Mouse (Mus musculus) MEL (cell line): ENCODE measurements at regions not wholly inside any gene's neighbourhood (a gene's known extent, or its start where the extent isn't known, plus 50 kb on each side); places are given as distances from the start of the nearest gene placed in this dataset.

Experiments used
- DNase-seq: peaks from one replicate; pipeline ENCODE4 v3.0.0; 2011; ENCODE audit warnings: low read depth, low spot score
- H3K27ac ChIP-seq: 2 replicates; pipeline ENCODE4 v1.5.1; 2012; ENCODE audit warnings: low read depth, mild to moderate bottlenecking, control low read depth, low read length, moderate library complexity; ENCODE audit not compliant: control insufficient read depth
- H3K27me3 ChIP-seq, 2 experiments: fragments of 150-350 bp in 1 of 2; sonication (generic) in 1 of 2; 2 replicates each; pipeline ENCODE4 v1.6.1; 2012; ENCODE audit warnings: low read length in 2 of 2, mild to moderate bottlenecking in 2 of 2, improper control_type of control experiment in 1 of 2, moderate library complexity in 1 of 2; ENCODE audit not compliant: insufficient read depth in 2 of 2, control insufficient read depth in 1 of 2
- H3K36me3 ChIP-seq, 2 experiments: 2 replicates each; pipeline ENCODE4 v1.6.1; 2012 to 2014; ENCODE audit warnings: low read length in 2 of 2, improper control_type of control experiment in 1 of 2, inconsistent platforms in 1 of 2, mild to moderate bottlenecking in 1 of 2; ENCODE audit not compliant: insufficient read depth in 2 of 2, control insufficient read depth in 1 of 2
- H3K4me1 ChIP-seq, 2 experiments: fragments of 150-350 bp in 1 of 2; sonication (generic) in 1 of 2; 2 replicates each; pipeline ENCODE4 v1.6.1; 2012; ENCODE audit warnings: low read length in 2 of 2, improper control_type of control experiment in 1 of 2, mild to moderate bottlenecking in 1 of 2; ENCODE audit not compliant: insufficient read depth in 2 of 2, control insufficient read depth in 1 of 2
- H3K4me3 ChIP-seq, 2 experiments: fragments of 150-350 bp in 1 of 2; sonication (generic) in 1 of 2; 2 replicates each; pipeline ENCODE4 v1.5.1; 2012; ENCODE audit warnings: low read depth in 2 of 2, low read length in 2 of 2, mild to moderate bottlenecking in 2 of 2, moderate library complexity in 2 of 2, control low read depth in 1 of 2, improper control_type of control experiment in 1 of 2; ENCODE audit not compliant: control insufficient read depth in 1 of 2, insufficient read depth in 1 of 2
- H3K79me2 ChIP-seq: 2 replicates; pipeline ENCODE4 v1.6.1; 2012; ENCODE audit warnings: mild to moderate bottlenecking, low read length, moderate library complexity; ENCODE audit not compliant: control insufficient read depth, poor library complexity, insufficient read depth
- H3K9ac ChIP-seq: 2 replicates; pipeline ENCODE4 v1.6.1; 2012; ENCODE audit warnings: low read depth, mild to moderate bottlenecking, control low read depth, low read length, moderate library complexity; ENCODE audit not compliant: control insufficient read depth, poor library complexity, severe bottlenecking
- H3K9me3 ChIP-seq: fragments of 150-350 bp; sonication (generic); replicated peaks from 2 replicates; pipeline ENCODE4 v1.6.1; 2012; ENCODE audit warnings: mild to moderate bottlenecking, low read length, improper control_type of control experiment, moderate library complexity; ENCODE audit not compliant: insufficient read depth
- BHLHE40 ChIP-seq: IDR thresholded peaks from 2 replicates; pipeline ENCODE4 v1.6.1; 2012; ENCODE audit warnings: low read depth, mild to moderate bottlenecking, inconsistent platforms, low read length, improper control_type of control experiment, borderline replicate concordance
- CHD1 ChIP-seq: IDR thresholded peaks from 2 replicates; pipeline ENCODE4 v1.6.1; 2012; ENCODE audit warnings: low read depth, mild to moderate bottlenecking, inconsistent platforms, low read length, improper control_type of control experiment
- CTCF ChIP-seq, 3 experiments: IDR thresholded peaks in 2 of 3; conservative IDR thresholded peaks in 1 of 3; 2 replicates each; pipeline ENCODE4 v1.5.1; 2011 to 2012; ENCODE audit warnings: low read length in 3 of 3, low read depth in 2 of 3, mild to moderate bottlenecking in 2 of 3, improper control_type of control experiment in 1 of 3, inconsistent platforms in 1 of 3, mixed read lengths in 1 of 3, moderate library complexity in 1 of 3; ENCODE audit not compliant: control insufficient read depth in 1 of 3, insufficient read depth in 1 of 3, poor library complexity in 1 of 3, severe bottlenecking in 1 of 3
- E2F4 ChIP-seq: IDR thresholded peaks from 2 replicates; pipeline ENCODE4 v1.6.1; 2011; ENCODE audit warnings: low read depth, low read length, improper control_type of control experiment, borderline replicate concordance
- ELF1 ChIP-seq: IDR thresholded peaks from 2 replicates; pipeline ENCODE4 v1.6.1; 2014; ENCODE audit warnings: low read depth, mild to moderate bottlenecking, inconsistent platforms, low read length, improper control_type of control experiment, moderate library complexity
- EP300 ChIP-seq, 2 experiments: IDR thresholded peaks; 2 replicates each; pipeline ENCODE4 v1.6.1; 2011; ENCODE audit warnings: improper control_type of control experiment in 2 of 2, low read length in 2 of 2, low read depth in 1 of 2, mild to moderate bottlenecking in 1 of 2
- ETS1 ChIP-seq: IDR thresholded peaks from 2 replicates; pipeline ENCODE4 v1.6.1; 2012; ENCODE audit warnings: low read depth, mild to moderate bottlenecking, inconsistent platforms, low read length, improper control_type of control experiment, moderate library complexity
- GATA1 ChIP-seq: IDR thresholded peaks from 2 replicates; pipeline ENCODE4 v1.6.1; 2011; ENCODE audit warnings: low read depth, low read length, improper control_type of control experiment
- JUND ChIP-seq: IDR thresholded peaks from 2 replicates; pipeline ENCODE4 v1.6.1; 2011; ENCODE audit warnings: low read depth, mild to moderate bottlenecking, improper control_type of control experiment, low read length
- MAFK ChIP-seq: IDR thresholded peaks from 2 replicates; pipeline ENCODE4 v1.6.1; 2011; ENCODE audit warnings: low read depth, mild to moderate bottlenecking, low read length, improper control_type of control experiment, borderline replicate concordance
- MAX ChIP-seq: IDR thresholded peaks from 2 replicates; pipeline ENCODE4 v1.6.1; 2011; ENCODE audit warnings: low read length, improper control_type of control experiment
- MXI1 ChIP-seq: IDR thresholded peaks from 2 replicates; pipeline ENCODE4 v1.6.1; 2011; ENCODE audit warnings: mild to moderate bottlenecking, low read depth, low read length, improper control_type of control experiment
- MYB ChIP-seq: IDR thresholded peaks from 2 replicates; pipeline ENCODE4 v1.6.1; 2011; ENCODE audit warnings: mild to moderate bottlenecking, low read depth, low read length, improper control_type of control experiment
- MYC ChIP-seq: IDR thresholded peaks from 2 replicates; pipeline ENCODE4 v1.6.1; 2011; ENCODE audit warnings: low read depth, mild to moderate bottlenecking, low read length, improper control_type of control experiment, moderate library complexity
- NRF1 ChIP-seq: IDR thresholded peaks from 2 replicates; pipeline ENCODE4 v1.6.1; 2014; ENCODE audit warnings: low read depth, mild to moderate bottlenecking, inconsistent platforms, low read length, improper control_type of control experiment, moderate library complexity; ENCODE audit not compliant: poor library complexity, insufficient read depth, severe bottlenecking
- POLR2A ChIP-seq, 2 experiments: IDR thresholded peaks; 2 replicates each; pipeline ENCODE4 v1.6.1; 2011 to 2012; ENCODE audit warnings: low read length in 2 of 2, mild to moderate bottlenecking in 2 of 2, control low read depth in 1 of 2, improper control_type of control experiment in 1 of 2, low read depth in 1 of 2, moderate library complexity in 1 of 2; ENCODE audit not compliant: control insufficient read depth in 1 of 2, insufficient read depth in 1 of 2, poor library complexity in 1 of 2
- POLR2AphosphoS5 ChIP-seq: IDR thresholded peaks from 2 replicates; pipeline ENCODE4 v1.6.1; 2012; ENCODE audit warnings: low read depth, borderline replicate concordance, mild to moderate bottlenecking, inconsistent platforms, low read length, moderate library complexity, mixed read lengths
- RCOR1 ChIP-seq: IDR thresholded peaks from 2 replicates; pipeline ENCODE4 v1.6.1; 2012; ENCODE audit warnings: low read depth, mild to moderate bottlenecking, inconsistent platforms, low read length, improper control_type of control experiment
- SMC3 ChIP-seq: IDR thresholded peaks from 2 replicates; pipeline ENCODE4 v1.6.1; 2011; ENCODE audit warnings: low read depth, low read length, improper control_type of control experiment
- TAL1 ChIP-seq: IDR thresholded peaks from 2 replicates; pipeline ENCODE4 v1.6.1; 2012; ENCODE audit warnings: mild to moderate bottlenecking, inconsistent platforms, low read length, moderate library complexity, mixed read lengths
- TBP ChIP-seq: IDR thresholded peaks from 2 replicates; pipeline ENCODE4 v1.8.0; 2011; ENCODE audit warnings: low read depth, low read length, improper control_type of control experiment
- TCF12 ChIP-seq: IDR thresholded peaks from 2 replicates; pipeline ENCODE4 v1.6.1; 2014; ENCODE audit warnings: low read depth, mild to moderate bottlenecking, inconsistent platforms, low read length, improper control_type of control experiment, moderate library complexity
- UBTF ChIP-seq: IDR thresholded peaks from 2 replicates; pipeline ENCODE4 v1.6.1; 2012; ENCODE audit warnings: low read depth, mild to moderate bottlenecking, inconsistent platforms, low read length, improper control_type of control experiment, moderate library complexity, borderline replicate concordance; ENCODE audit not compliant: insufficient read depth
- USF1 ChIP-seq: IDR thresholded peaks from 2 replicates; pipeline ENCODE4 v1.6.1; 2014; ENCODE audit warnings: low read depth, mild to moderate bottlenecking, inconsistent platforms, low read length, improper control_type of control experiment, moderate library complexity
- ZKSCAN1 ChIP-seq: IDR thresholded peaks from 2 replicates; pipeline ENCODE4 v1.6.1; 2012; ENCODE audit warnings: low read depth, mild to moderate bottlenecking, inconsistent platforms, low read length, improper control_type of control experiment, moderate library complexity
- ZNF384 ChIP-seq: IDR thresholded peaks from 2 replicates; pipeline ENCODE4 v1.6.1; 2012; ENCODE audit warnings: low read depth, mild to moderate bottlenecking, inconsistent platforms, low read length, improper control_type of control experiment

DNA sequence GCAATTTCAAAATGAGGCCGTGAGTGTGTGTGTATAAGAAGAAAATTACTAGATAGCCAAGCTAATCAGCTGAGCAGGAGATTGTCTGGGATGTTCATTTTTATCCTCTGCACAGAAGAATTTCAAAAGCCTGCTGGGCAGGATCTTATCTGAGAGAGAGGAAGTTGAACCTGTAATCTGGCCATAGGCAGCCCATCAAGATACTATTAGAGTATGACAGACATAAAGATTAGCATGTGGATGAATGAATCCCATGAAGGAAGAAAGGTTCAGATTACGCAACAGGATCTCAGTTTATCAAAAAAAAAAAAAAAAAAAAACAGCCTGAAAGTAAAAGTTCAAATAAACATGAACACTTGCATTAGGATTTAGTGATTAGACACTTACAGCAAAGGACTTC, 317.3 kb upstream of the C030005K15Rik start:
- no peaks in the 10 kb centered on the region for H3K79me2 ChIP-seq
- H3K27ac ChIP-seq = no peak overlapping the region
- H3K4me1 ChIP-seq = no peaks in the 10 kb centered on the region
- no peak for TF ChIP-seq SMC3
- no peak for TF ChIP-seq UBTF
- no peak for TF ChIP-seq JUND
- no peak for TF ChIP-seq TCF12
- TF ChIP-seq MAX = no peak
- no peak for TF ChIP-seq GATA1
- TF ChIP-seq CTCF (IDR thresholded peaks at IDR 0.05 in 2 of 3, conservative IDR thresholded peaks at IDR 0.05 in 1 of 3; ENCODE audit: control insufficient read depth in 1 of 3, insufficient read depth in 1 of 3, low read depth in 2 of 3, low read length in 3 of 3, poor library complexity in 1 of 3, severe bottlenecking in 1 of 3) = no peak
- TF ChIP-seq MYB = no peak
- TF ChIP-seq ETS1 = no peak
- no peak for TF ChIP-seq ELF1
- no peak for TF ChIP-seq TAL1
- no peak for TF ChIP-seq MAFK
- no peak for TF ChIP-seq POLR2AphosphoS5
- no peak for TF ChIP-seq MXI1
- TF ChIP-seq NRF1 = no peak
- TF ChIP-seq RCOR1 = no peak
- TF ChIP-seq EP300 (IDR thresholded peaks at IDR 0.05; ENCODE audit: low read depth in 1 of 2, low read length in 2 of 2) = no peak
- no peak for TF ChIP-seq ZKSCAN1
- no peak for TF ChIP-seq POLR2A (IDR thresholded peaks at IDR 0.05; ENCODE audit: control insufficient read depth in 1 of 2, insufficient read depth in 1 of 2, low read depth in 1 of 2, low read length in 2 of 2, poor library complexity in 1 of 2)
- TF ChIP-seq USF1 = no peak
- no peaks in the 10 kb centered on the region for H3K36me3 ChIP-seq
- DNase-seq = no peak
- H3K4me3 ChIP-seq = no peak overlapping the region
- no peaks in the 10 kb centered on the region for H3K9me3 ChIP-seq
- H3K27me3 ChIP-seq = no peaks in the 10 kb centered on the region
- H3K9ac ChIP-seq = no peak overlapping the region

DNA sequence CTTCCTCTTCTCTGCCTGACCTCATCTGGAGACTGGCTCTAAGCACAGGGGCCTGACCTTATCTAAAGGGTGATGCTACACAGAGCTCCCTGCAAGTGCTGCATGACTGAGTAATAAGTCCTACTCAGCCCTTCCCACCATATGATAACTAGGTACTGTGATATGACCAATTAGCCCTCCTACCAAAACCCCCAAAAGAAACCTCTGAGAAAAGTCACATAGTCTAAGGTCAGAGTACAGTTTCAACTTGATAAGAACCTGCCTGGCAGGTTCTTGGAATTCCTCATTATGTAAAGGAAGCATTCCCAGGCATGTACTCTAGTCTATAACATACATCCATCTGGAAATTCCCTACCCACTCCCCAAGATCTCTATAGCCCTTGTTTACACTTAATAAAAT, 318.0 kb upstream of the C030005K15Rik start:
- H3K4me1 ChIP-seq = no peaks in the 10 kb centered on the region
- H3K27me3 ChIP-seq = no peaks in the 10 kb centered on the region
- no peaks in the 10 kb centered on the region for H3K36me3 ChIP-seq
- H3K79me2 ChIP-seq = no peaks in the 10 kb centered on the region
- no peaks in the 10 kb centered on the region for H3K9me3 ChIP-seq
- no peak overlapping the region for H3K9ac ChIP-seq
- DNase-seq = no peak
- no peak overlapping the region for H3K27ac ChIP-seq
- TF ChIP-seq EP300 (IDR thresholded peaks at IDR 0.05; ENCODE audit: low read depth in 1 of 2, low read length in 2 of 2) (no peak), MYC (no peak), ETS1 (no peak), ZNF384 (no peak), BHLHE40 (no peak), TBP (no peak), E2F4 (no peak), CHD1 (no peak)
- no peak overlapping the region for H3K4me3 ChIP-seq
